Mouse (Mus musculus) G1E (cell line): ENCODE results near the gene Cyp4f16.

Source experiments
- CTCF ChIP-seq: IDR thresholded peaks from 2 replicates; pipeline ENCODE4 v1.5.1; 2012; ENCODE audit warnings: low read depth, low read length, inconsistent platforms, mixed read lengths
- GATA1 ChIP-seq: IDR thresholded peaks from 2 replicates; pipeline ENCODE4 v1.6.1; 2012; ENCODE audit warnings: borderline replicate concordance, low read length, inconsistent platforms, mixed read lengths
- POLR2AphosphoS5 ChIP-seq: IDR thresholded peaks from 2 replicates; pipeline ENCODE4 v1.6.1; 2012; ENCODE audit warnings: low read depth, low read length, inconsistent platforms; ENCODE audit not compliant: insufficient replicate concordance

- no peak for TF ChIP-seq GATA1
- TF ChIP-seq CTCF = no peak
- no peak for TF ChIP-seq POLR2AphosphoS5
Measured at GRCm38 (mm10) chr17:32505851-32506728, 30.3 kb upstream of the Cyp4f16 start, which contains the start of gene Cyp4f17.
